Mouse (Mus musculus) MEL (cell line): Measurements from ENCODE around the gene Cfap157. TPM values are rescaled to one million over a fixed set of nuclear protein-coding genes. Genes with fewer than 3 reads are reported as not detected.

Experiments used
- DNase-seq: peaks from one replicate; pipeline ENCODE4 v3.0.0; 2011; ENCODE audit warnings: low read depth, low spot score
- H3K27ac ChIP-seq: 2 replicates; pipeline ENCODE4 v1.5.1; 2012; ENCODE audit warnings: low read depth, mild to moderate bottlenecking, control low read depth, low read length, moderate library complexity; ENCODE audit not compliant: control insufficient read depth
- H3K27me3 ChIP-seq, 2 experiments: fragments of 150-350 bp in 1 of 2; sonication (generic) in 1 of 2; 2 replicates each; pipeline ENCODE4 v1.6.1; 2012; ENCODE audit warnings: low read length in 2 of 2, mild to moderate bottlenecking in 2 of 2, improper control_type of control experiment in 1 of 2, moderate library complexity in 1 of 2; ENCODE audit not compliant: insufficient read depth in 2 of 2, control insufficient read depth in 1 of 2
- H3K36me3 ChIP-seq, 2 experiments: 2 replicates each; pipeline ENCODE4 v1.6.1; 2012 to 2014; ENCODE audit warnings: low read length in 2 of 2, improper control_type of control experiment in 1 of 2, inconsistent platforms in 1 of 2, mild to moderate bottlenecking in 1 of 2; ENCODE audit not compliant: insufficient read depth in 2 of 2, control insufficient read depth in 1 of 2
- H3K4me1 ChIP-seq, 2 experiments: fragments of 150-350 bp in 1 of 2; sonication (generic) in 1 of 2; 2 replicates each; pipeline ENCODE4 v1.6.1; 2012; ENCODE audit warnings: low read length in 2 of 2, improper control_type of control experiment in 1 of 2, mild to moderate bottlenecking in 1 of 2; ENCODE audit not compliant: insufficient read depth in 2 of 2, control insufficient read depth in 1 of 2
- H3K4me3 ChIP-seq, 2 experiments: fragments of 150-350 bp in 1 of 2; sonication (generic) in 1 of 2; 2 replicates each; pipeline ENCODE4 v1.5.1; 2012; ENCODE audit warnings: low read depth in 2 of 2, low read length in 2 of 2, mild to moderate bottlenecking in 2 of 2, moderate library complexity in 2 of 2, control low read depth in 1 of 2, improper control_type of control experiment in 1 of 2; ENCODE audit not compliant: control insufficient read depth in 1 of 2, insufficient read depth in 1 of 2
- H3K79me2 ChIP-seq: 2 replicates; pipeline ENCODE4 v1.6.1; 2012; ENCODE audit warnings: mild to moderate bottlenecking, low read length, moderate library complexity; ENCODE audit not compliant: control insufficient read depth, poor library complexity, insufficient read depth
- H3K9ac ChIP-seq: 2 replicates; pipeline ENCODE4 v1.6.1; 2012; ENCODE audit warnings: low read depth, mild to moderate bottlenecking, control low read depth, low read length, moderate library complexity; ENCODE audit not compliant: control insufficient read depth, poor library complexity, severe bottlenecking
- H3K9me3 ChIP-seq: fragments of 150-350 bp; sonication (generic); replicated peaks from 2 replicates; pipeline ENCODE4 v1.6.1; 2012; ENCODE audit warnings: mild to moderate bottlenecking, low read length, improper control_type of control experiment, moderate library complexity; ENCODE audit not compliant: insufficient read depth
- BHLHE40 ChIP-seq: IDR thresholded peaks from 2 replicates; pipeline ENCODE4 v1.6.1; 2012; ENCODE audit warnings: low read depth, mild to moderate bottlenecking, inconsistent platforms, low read length, improper control_type of control experiment, borderline replicate concordance
- CHD2 ChIP-seq: IDR thresholded peaks from 2 replicates; pipeline ENCODE4 v1.6.1; 2011; ENCODE audit warnings: low read length, improper control_type of control experiment
- CTCF ChIP-seq, 3 experiments: IDR thresholded peaks in 2 of 3; conservative IDR thresholded peaks in 1 of 3; 2 replicates each; pipeline ENCODE4 v1.5.1; 2011 to 2012; ENCODE audit warnings: low read length in 3 of 3, low read depth in 2 of 3, mild to moderate bottlenecking in 2 of 3, improper control_type of control experiment in 1 of 3, inconsistent platforms in 1 of 3, mixed read lengths in 1 of 3, moderate library complexity in 1 of 3; ENCODE audit not compliant: control insufficient read depth in 1 of 3, insufficient read depth in 1 of 3, poor library complexity in 1 of 3, severe bottlenecking in 1 of 3
- E2F4 ChIP-seq: IDR thresholded peaks from 2 replicates; pipeline ENCODE4 v1.6.1; 2011; ENCODE audit warnings: low read depth, low read length, improper control_type of control experiment, borderline replicate concordance
- ETS1 ChIP-seq: IDR thresholded peaks from 2 replicates; pipeline ENCODE4 v1.6.1; 2012; ENCODE audit warnings: low read depth, mild to moderate bottlenecking, inconsistent platforms, low read length, improper control_type of control experiment, moderate library complexity
- GABPA ChIP-seq: IDR thresholded peaks from 2 replicates; pipeline ENCODE4 v1.6.1; 2012; ENCODE audit warnings: low read depth, mild to moderate bottlenecking, inconsistent platforms, low read length, improper control_type of control experiment, moderate library complexity
- GATA1 ChIP-seq: IDR thresholded peaks from 2 replicates; pipeline ENCODE4 v1.6.1; 2011; ENCODE audit warnings: low read depth, low read length, improper control_type of control experiment
- HCFC1 ChIP-seq: IDR thresholded peaks from 2 replicates; pipeline ENCODE4 v1.6.1; 2012; ENCODE audit warnings: low read depth, mild to moderate bottlenecking, inconsistent platforms, low read length, improper control_type of control experiment, moderate library complexity
- JUND ChIP-seq: IDR thresholded peaks from 2 replicates; pipeline ENCODE4 v1.6.1; 2011; ENCODE audit warnings: low read depth, mild to moderate bottlenecking, improper control_type of control experiment, low read length
- KAT2A ChIP-seq: conservative IDR thresholded peaks from 2 replicates; pipeline ENCODE4 v1.6.1; 2012; ENCODE audit warnings: low read depth, low read length, improper control_type of control experiment, inconsistent platforms
- MXI1 ChIP-seq: IDR thresholded peaks from 2 replicates; pipeline ENCODE4 v1.6.1; 2011; ENCODE audit warnings: mild to moderate bottlenecking, low read depth, low read length, improper control_type of control experiment
- MYB ChIP-seq: IDR thresholded peaks from 2 replicates; pipeline ENCODE4 v1.6.1; 2011; ENCODE audit warnings: mild to moderate bottlenecking, low read depth, low read length, improper control_type of control experiment
- MYC ChIP-seq: IDR thresholded peaks from 2 replicates; pipeline ENCODE4 v1.6.1; 2011; ENCODE audit warnings: low read depth, mild to moderate bottlenecking, low read length, improper control_type of control experiment, moderate library complexity
- NRF1 ChIP-seq: IDR thresholded peaks from 2 replicates; pipeline ENCODE4 v1.6.1; 2014; ENCODE audit warnings: low read depth, mild to moderate bottlenecking, inconsistent platforms, low read length, improper control_type of control experiment, moderate library complexity; ENCODE audit not compliant: poor library complexity, insufficient read depth, severe bottlenecking
- POLR2A ChIP-seq, 2 experiments: IDR thresholded peaks; 2 replicates each; pipeline ENCODE4 v1.6.1; 2011 to 2012; ENCODE audit warnings: low read length in 2 of 2, mild to moderate bottlenecking in 2 of 2, control low read depth in 1 of 2, improper control_type of control experiment in 1 of 2, low read depth in 1 of 2, moderate library complexity in 1 of 2; ENCODE audit not compliant: control insufficient read depth in 1 of 2, insufficient read depth in 1 of 2, poor library complexity in 1 of 2
- POLR2AphosphoS2 ChIP-seq: IDR thresholded peaks from 2 replicates; pipeline ENCODE4 v1.6.1; 2011; ENCODE audit warnings: low read length, improper control_type of control experiment
- POLR2AphosphoS5 ChIP-seq: IDR thresholded peaks from 2 replicates; pipeline ENCODE4 v1.6.1; 2012; ENCODE audit warnings: low read depth, borderline replicate concordance, mild to moderate bottlenecking, inconsistent platforms, low read length, moderate library complexity, mixed read lengths
- TAL1 ChIP-seq: IDR thresholded peaks from 2 replicates; pipeline ENCODE4 v1.6.1; 2012; ENCODE audit warnings: mild to moderate bottlenecking, inconsistent platforms, low read length, moderate library complexity, mixed read lengths
- TBP ChIP-seq: IDR thresholded peaks from 2 replicates; pipeline ENCODE4 v1.8.0; 2011; ENCODE audit warnings: low read depth, low read length, improper control_type of control experiment
- TCF12 ChIP-seq: IDR thresholded peaks from 2 replicates; pipeline ENCODE4 v1.6.1; 2014; ENCODE audit warnings: low read depth, mild to moderate bottlenecking, inconsistent platforms, low read length, improper control_type of control experiment, moderate library complexity
- USF2 ChIP-seq, 2 experiments: IDR thresholded peaks; 2 replicates each; pipeline ENCODE4 v1.6.1; 2011 to 2012; ENCODE audit warnings: improper control_type of control experiment in 2 of 2, low read length in 2 of 2, borderline replicate concordance in 1 of 2, inconsistent platforms in 1 of 2, low read depth in 1 of 2, mild to moderate bottlenecking in 1 of 2; ENCODE audit not compliant: insufficient read depth in 1 of 2
- ZC3H11A ChIP-seq: IDR thresholded peaks from 2 replicates; pipeline ENCODE4 v1.6.1; 2012; ENCODE audit warnings: low read depth, mild to moderate bottlenecking, inconsistent platforms, low read length, improper control_type of control experiment
- ZMIZ1 ChIP-seq: IDR thresholded peaks from 2 replicates; pipeline ENCODE4 v1.6.1; 2012; ENCODE audit warnings: low read depth, mild to moderate bottlenecking, inconsistent platforms, low read length, improper control_type of control experiment, moderate library complexity
- ZNF384 ChIP-seq: IDR thresholded peaks from 2 replicates; pipeline ENCODE4 v1.6.1; 2012; ENCODE audit warnings: low read depth, mild to moderate bottlenecking, inconsistent platforms, low read length, improper control_type of control experiment
- polyA plus RNA-seq, 2 experiments: library from polyadenylated mRNA; stranded (reverse) in 1 of 2; unstranded in 1 of 2; fragments of >175 nt in 1 of 2; fragments of >200 nt in 1 of 2; gene quantifications; 2 replicates each; pipeline versions ENCODE4 v1.2.1 to v1.2.4; 2012; ENCODE audit warnings: low replicate concordance in 2 of 2, low read depth in 1 of 2; ENCODE audit not compliant: insufficient read length in 2 of 2, insufficient read depth in 1 of 2, missing spikeins in 1 of 2
- total RNA-seq: library from RNA; depleted of rRNA; stranded (reverse); fragments of 300-350 nt; gene quantifications from 2 replicates; pipeline ENCODE4 v1.2.3, GENCODE M21; 2012

Gene Cfap157
- total and polyA plus RNA-seq, 3 experiments: 0.12 to 2.3 TPM; not detected in 1

GRCm38 (mm10) chr2:32759001-32759400 is 25.2 kb downstream of the Cfap157 start:
- Histone ChIP-seq H3K4me3 (no peak overlapping the region), H3K27me3 (no peaks in the 10 kb centered on the region), H3K36me3 (peaks cover 0 to 4% of the 10 kb centered on the region in 2 experiments; a peak in 2 of 4 replicates), H3K4me1 (no peaks in the 10 kb centered on the region; a peak in 1 of 4 replicates), H3K9ac (no peak overlapping the region), H3K27ac (no peak overlapping the region), H3K9me3 (no peaks in the 10 kb centered on the region), H3K79me2 (peaks cover 2% of the 10 kb centered on the region; the same call in 1 of the 2 replicates)
- no peak for TF ChIP-seq HCFC1
- TF ChIP-seq CHD2: no peak
- no peak for TF ChIP-seq JUND
- TF ChIP-seq CTCF (IDR thresholded peaks at IDR 0.05 in 2 of 3, conservative IDR thresholded peaks at IDR 0.05 in 1 of 3; ENCODE audit: control insufficient read depth in 1 of 3, insufficient read depth in 1 of 3, low read depth in 2 of 3, low read length in 3 of 3, poor library complexity in 1 of 3, severe bottlenecking in 1 of 3): no peak
- no peak for TF ChIP-seq USF2 (IDR thresholded peaks at IDR 0.05; ENCODE audit: borderline replicate concordance in 1 of 2, insufficient read depth in 1 of 2, low read depth in 1 of 2, low read length in 2 of 2)
- no peak for TF ChIP-seq TAL1
- no peak for TF ChIP-seq GATA1
- TF ChIP-seq POLR2AphosphoS2: no peak
- TF ChIP-seq ZNF384: no peak
- no peak for TF ChIP-seq ETS1
- TF ChIP-seq TCF12: no peak
- TF ChIP-seq E2F4: no peak
- DNase-seq: no peak

- TF ChIP-seq USF2 (IDR thresholded peaks at IDR 0.05; ENCODE audit: borderline replicate concordance in 1 of 2, insufficient read depth in 1 of 2, low read depth in 1 of 2, low read length in 2 of 2): no peak
- no peak for TF ChIP-seq KAT2A
- TF ChIP-seq POLR2AphosphoS5: no peak
- no peak for TF ChIP-seq NRF1
- TF ChIP-seq MYB: no peak
- TF ChIP-seq ZMIZ1: no peak
- no peak for TF ChIP-seq TAL1
- TF ChIP-seq MXI1: no peak
- no peak for TF ChIP-seq POLR2A (IDR thresholded peaks at IDR 0.05; ENCODE audit: control insufficient read depth in 1 of 2, insufficient read depth in 1 of 2, low read depth in 1 of 2, low read length in 2 of 2, poor library complexity in 1 of 2)
- no peak for TF ChIP-seq ZC3H11A
- TF ChIP-seq GABPA: no peak
- no peak for TF ChIP-seq MYC
- TF ChIP-seq BHLHE40: no peak
- no peak for TF ChIP-seq TBP
- no peak for TF ChIP-seq GATA1
- Histone ChIP-seq H3K27ac (no peak overlapping the region), H3K4me1 (no peaks in the 10 kb centered on the region; a peak in 1 of 4 replicates), H3K9ac (no peak overlapping the region), H3K4me3 (no peak overlapping the region), H3K27me3 (no peaks in the 10 kb centered on the region), H3K36me3 (peaks cover 0 to 4% of the 10 kb centered on the region in 2 experiments; a peak in 2 of 4 replicates), H3K79me2 (peaks cover 2% of the 10 kb centered on the region; the same call in 1 of the 2 replicates), H3K9me3 (no peaks in the 10 kb centered on the region)
- no peak for DNase-seq
Observed at GRCm38 (mm10) chr2:32758503-32758902, 25.7 kb downstream of the Cfap157 start.
